Mouse (Mus musculus) lung, adult 10 weeks (tissue): ENCODE data around the gene Taf12. TPM values are rescaled to one million over a fixed set of nuclear protein-coding genes. Genes with fewer than 3 reads are reported as not detected.

Source experiments
- polyA plus RNA-seq: library from polyadenylated mRNA; stranded (reverse); fragments of 350-450 nt; fragmentation: Illumina TruSeq; extraction: RNeasy Lipid Tissue Mini Kit (QIAGEN cat#74804); gene quantifications from one replicate; pipeline ENCODE4 v1.2.3, GENCODE M21; 2014; ENCODE audit warnings: low read depth, low replicate concordance; ENCODE audit not compliant: insufficient read depth

Gene Taf12
- polyA plus RNA-seq = 24.8 TPM

DNA sequence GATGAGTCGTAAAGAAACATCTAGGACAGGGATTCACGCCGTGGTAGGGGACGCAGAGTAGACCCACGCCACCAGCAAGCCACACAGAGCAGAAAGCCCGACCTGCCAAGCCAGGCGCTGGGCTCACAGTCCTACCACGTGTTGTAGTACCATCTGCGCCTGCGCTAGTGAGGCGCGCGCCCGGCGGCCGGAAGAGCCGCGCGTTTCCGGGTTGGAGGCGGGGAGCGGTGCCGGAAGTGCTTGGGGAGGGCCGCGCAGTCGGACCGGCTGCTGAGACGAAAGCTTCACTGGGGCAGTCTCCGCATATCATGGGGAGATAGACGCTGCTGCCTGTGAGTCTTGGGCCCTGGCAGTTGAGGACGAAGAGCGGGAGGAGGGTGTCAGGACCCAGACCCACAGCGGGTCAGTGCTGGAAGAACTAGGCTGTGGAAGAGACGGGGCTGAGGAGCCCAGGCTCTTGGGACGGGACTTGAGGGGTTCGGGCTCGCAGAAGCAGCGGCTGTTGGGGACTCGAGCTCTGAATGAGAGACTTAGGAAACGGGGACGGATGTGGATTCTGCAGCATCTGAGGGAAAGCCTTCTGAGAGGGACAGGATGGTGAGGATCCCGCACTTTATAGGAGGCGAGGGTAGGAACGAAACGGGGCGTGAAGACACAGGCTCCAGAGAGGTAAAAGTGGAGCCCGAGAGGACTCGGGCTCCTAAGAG is at the start of gene Taf12:
TSS of gene Taf12 (plus strand) at position 220 of the 707 bp plus-strand sequence.

GRCm38 (mm10) chr4:132261514-132262357 is 12.4 kb upstream of the Taf12 start, which contains the start of gene Gmeb1:
Gene Gmeb1 (minus strand): TSS chr4:132261602.

DNA sequence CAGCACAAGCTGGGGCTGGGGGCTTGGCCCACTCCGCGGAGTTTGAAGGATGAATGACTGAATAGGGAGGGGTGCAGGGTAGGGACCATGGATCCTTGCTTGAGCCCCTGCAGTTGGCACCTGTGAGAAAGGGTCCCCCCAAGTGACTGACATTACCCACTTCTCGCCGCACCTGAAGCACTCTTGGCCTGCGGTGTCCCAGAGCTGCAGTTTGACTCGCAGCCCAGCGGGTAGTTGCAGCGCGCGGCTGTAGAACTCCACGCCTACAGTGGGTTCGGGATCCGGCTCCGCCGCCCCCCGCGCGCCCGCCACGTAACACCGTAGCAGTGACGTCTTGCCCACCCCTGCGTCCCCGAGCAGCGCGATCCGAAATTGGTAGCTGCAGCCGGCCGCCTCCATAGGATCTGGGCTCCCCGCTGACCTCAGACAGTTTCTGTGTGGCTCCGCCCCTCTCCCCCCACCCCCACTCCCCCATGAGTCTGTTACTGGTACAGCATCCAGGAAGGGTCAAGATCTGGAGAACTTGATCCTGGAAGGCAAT is 28.8 kb downstream of the Taf12 start, which contains the start of gene Rab42:
TSS of gene Rab42 (minus strand) at position 447 of the 541 bp plus-strand sequence.

GRCm38 (mm10) chr4:132329115-132329834 is 55.1 kb downstream of the Taf12 start, which contains the start of gene Trnau1ap:
Gene Trnau1ap (minus strand): TSS chr4:132329538.

Other genes starting within 250 kb of the Taf12 start
- gene Gm10300, start 199.7 kb upstream of the Taf12 start, polyA plus RNA-seq = not detected
- gene Epb41, start 199.1 kb upstream of the Taf12 start, polyA plus RNA-seq = 28.4 TPM
- gene Oprd1, start 129.9 kb upstream of the Taf12 start, polyA plus RNA-seq = not detected
- 19.7 TPM for gene Ythdf2, start 62.1 kb upstream of the Taf12 start, polyA plus RNA-seq
- gene Gmeb1, start 12.8 kb upstream of the Taf12 start, polyA plus RNA-seq = 5.7 TPM
- gene Rab42, start 29.0 kb downstream of the Taf12 start, polyA plus RNA-seq = 0.48 TPM
- gene Trnau1ap, start 55.2 kb downstream of the Taf12 start, polyA plus RNA-seq = 51.0 TPM
- gene Rcc1, start 79.2 kb downstream of the Taf12 start, polyA plus RNA-seq = 6.3 TPM
- gene Phactr4, start 148.1 kb downstream of the Taf12 start, polyA plus RNA-seq = 10.9 TPM
- 3.2 TPM for gene Med18, start 189.5 kb downstream of the Taf12 start, polyA plus RNA-seq
- gene Sesn2, start 236.1 kb downstream of the Taf12 start, polyA plus RNA-seq = 6.6 TPM